Mouse (Mus musculus) cortical plate, adult 2 months (tissue): ENCODE measurements around the gene Gm45837.

Source experiments
- CTCF ChIP-seq: fragments of 200-500 bp; IDR thresholded peaks from 2 replicates; pipeline ENCODE4 v1.5.1; 2011; ENCODE audit warnings: mild to moderate bottlenecking, control low read depth, low read length; ENCODE audit not compliant: insufficient read depth; ENCODE audit errors: extremely low read depth
- POLR2A ChIP-seq: fragments of 200-500 bp; IDR thresholded peaks from 2 replicates; pipeline ENCODE4 v1.6.1; 2011; ENCODE audit warnings: mild to moderate bottlenecking, low read length, control low read depth; ENCODE audit not compliant: insufficient read depth; ENCODE audit errors: extremely low read depth

- TF ChIP-seq POLR2A (no peak), CTCF (no peak)
These were observed 65.3 kb downstream of the Gm45837 start for GRCm38 (mm10) chr7:101476028-101476427.
